Mouse (Mus musculus): Measurements from ENCODE around the gene Npas2.

GRCm38 (mm10) chr1:39317935-39318334 is 124.4 kb downstream of the Npas2 start:
- TF ChIP-seq POLR2A (IDR thresholded peaks at IDR 0.05; ENCODE audit: borderline replicate concordance, extremely low read depth, low read depth, low read length) (no peak), CTCF (IDR thresholded peaks at IDR 0.05; ENCODE audit: insufficient read depth, low read length) (no peak)

Data from lung, adult 2 months (tissue).